8 mouse cellular contexts compared by ENCODE assay signal in genomic region chr4:155811929-155812664, GRCm38 (mm10). TPM values are rescaled to one million over a fixed set of nuclear protein-coding genes. Genes with fewer than 3 reads are reported as not detected.
DNase-seq lines count a peak whose midpoint lies in the region; ATAC-seq lines count a peak whose summit lies in the region.

Gene Ccnl2 (plus strand): TSS chr4:155812489.

- WGBS in hindbrain, embryonic 11.5 days, result under 1% methylated on average over 58 of the region's 60 CpGs

- peak; percentile 98 for ATAC-seq in hindbrain, embryonic 11.5 days (ENCODE audit: low FRiP score)

- H3K36me3 ChIP-seq in hindbrain, embryonic 11.5 days (ENCODE audit: control insufficient read depth, insufficient read depth, low read length), result peaks cover 26% of the 10 kb centered on the region

- H3K4me1 ChIP-seq in hindbrain, embryonic 11.5 days (replicated peaks; ENCODE audit: control insufficient read depth, insufficient read depth, low read length), result peaks cover 7% of the 10 kb centered on the region

- no peaks in the 10 kb centered on the region for H3K9me3 ChIP-seq in hindbrain, embryonic 11.5 days (ENCODE audit: control insufficient read depth, low read length)

- H3K4me2 ChIP-seq in hindbrain, embryonic 11.5 days (replicated peaks; ENCODE audit: low read depth, low read length), result peak within 1 kb of the TSS; percentile 93

- H3K4me3 ChIP-seq in hindbrain, embryonic 11.5 days (ENCODE audit: low read depth, low read length), result peak within 1 kb of the TSS; percentile 100

- DNase-seq in Muller cell, postnatal 12 days (ENCODE audit: inconsistent ontology term), result peak; percentile 99
- peak; percentile 94 for DNase-seq in cerebellum, adult 9-11 months
- DNase-seq in frontal cortex, adult 2 months (ENCODE audit: extremely low spot score in 1 of 2, low spot score in 1 of 2), result peak; percentile 82 to 93
- peak; percentile 97 for DNase-seq in hindbrain, embryonic 11.5 days (ENCODE audit: low spot score)
- DNase-seq in layer of hippocampus, postnatal 10 days (ENCODE audit: low spot score in 2 of 2), result peak; percentile 89 to 92
- DNase-seq in lung, postnatal 10 days, result peak; percentile 96
- peak; percentile 92 for DNase-seq in ovary, postnatal 36 days (ENCODE audit: low spot score)
- peak; percentile 91 for DNase-seq in thymus, postnatal 25 days

- no peaks in the 10 kb centered on the region for H3K27me3 ChIP-seq in hindbrain, embryonic 11.5 days (ENCODE audit: control insufficient read depth, insufficient read depth, low read length)

- H3K9ac ChIP-seq in hindbrain, embryonic 11.5 days (ENCODE audit: low read depth, low read length), result peak within 1 kb of the TSS; percentile 99

- H3K27ac ChIP-seq in hindbrain, embryonic 11.5 days (ENCODE audit: low read depth, low read length), result peak within 1 kb of the TSS; percentile 82

RNA-seq across cellular contexts. Expression of gene Ccnl2, which starts in this region (rescaled TPM):
- polyA plus RNA-seq in frontal cortex, adult 2 months (2012; rRNA removed), result 127 and 144 TPM in 2 replicates
- polyA plus RNA-seq in hindbrain, embryonic 11.5 days (2014; fragmentation: Nextera tagmentation; extraction: Ambion mirVana), result 163 and 170 TPM in 2 replicates
- 10 to 100 TPM; 75.5 to 83.2 TPM for total RNA-seq in layer of hippocampus, postnatal 10 days (2021)

Comparison
In these comparisons a context has a peak if more than half of its experiments do, and no peak if none do; other contexts are left out.
1. Peak in every context shown above with its lines: DNase-seq, ATAC-seq, H3K4me3 ChIP-seq and H3K27ac ChIP-seq.